Mouse (Mus musculus): ENCODE measurements around the gene Ubiad1. TPM values are rescaled to one million over a fixed set of nuclear protein-coding genes. Genes with fewer than 3 reads are reported as not detected.
A peak's percentile ranks its signal among the peaks of the same experiment; 100 is the strongest.

The Ubiad1 gene
- polyA plus RNA-seq, 1 experiment from 2014 or later = 24.6 TPM

DNA sequence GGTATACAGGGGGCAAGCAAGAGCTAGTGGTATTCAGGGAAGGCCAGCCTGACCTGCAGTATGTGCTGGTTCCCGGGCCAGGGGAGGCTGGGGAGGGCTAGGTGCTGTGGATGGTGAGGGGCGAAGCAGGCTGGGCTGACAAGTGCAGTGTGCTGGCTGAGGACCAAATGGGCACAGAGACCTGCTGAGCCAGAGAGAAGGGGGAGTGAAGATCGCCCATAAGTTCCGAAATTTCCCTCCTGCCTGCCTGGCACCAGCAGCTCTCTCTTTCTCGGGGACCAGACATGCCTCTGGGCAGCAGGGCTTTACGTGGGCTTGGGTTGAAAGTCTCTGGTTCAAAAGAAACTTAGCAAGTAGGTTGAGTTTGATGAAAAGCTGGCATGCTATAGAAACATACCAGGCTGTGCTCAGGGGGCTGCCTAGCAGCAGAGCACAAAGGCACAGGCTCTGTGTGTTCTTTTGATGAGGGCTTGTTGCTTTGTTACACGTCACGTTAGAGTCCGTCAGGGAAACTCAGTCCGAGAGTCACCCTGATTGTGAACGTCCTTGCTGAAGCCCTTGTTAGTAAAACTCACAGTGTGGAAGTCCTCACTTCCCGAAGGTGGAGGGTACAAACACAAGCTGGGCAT lies 16.2 kb upstream of the Ubiad1 start:
- Histone ChIP-seq H3K9me3 (ENCODE audit: control insufficient read depth, low read length) (no peaks in the 10 kb centered on the region), H3K36me3 (ENCODE audit: control insufficient read depth, insufficient read depth, low read length) (peaks cover 24% of the 10 kb centered on the region; the same call in 1 of the 2 replicates), H3K27me3 (replicated peaks; ENCODE audit: control insufficient read depth, insufficient read depth, low read length) (no peaks in the 10 kb centered on the region), H3K4me2 (ENCODE audit: low read depth, low read length) (no peak overlapping the region), H3K9ac (ENCODE audit: low read depth, low read length) (no peak overlapping the region), H3K27ac (ENCODE audit: low read length) (no peak overlapping the region), H3K4me3 (ENCODE audit: low read length) (no peak overlapping the region), H3K4me1 (ENCODE audit: control insufficient read depth, insufficient read depth, low read length) (no peaks in the 10 kb centered on the region)
- WGBS = 90% methylated on average over 12 of the region's 12 CpGs
- ATAC-seq = no peak

DNA sequence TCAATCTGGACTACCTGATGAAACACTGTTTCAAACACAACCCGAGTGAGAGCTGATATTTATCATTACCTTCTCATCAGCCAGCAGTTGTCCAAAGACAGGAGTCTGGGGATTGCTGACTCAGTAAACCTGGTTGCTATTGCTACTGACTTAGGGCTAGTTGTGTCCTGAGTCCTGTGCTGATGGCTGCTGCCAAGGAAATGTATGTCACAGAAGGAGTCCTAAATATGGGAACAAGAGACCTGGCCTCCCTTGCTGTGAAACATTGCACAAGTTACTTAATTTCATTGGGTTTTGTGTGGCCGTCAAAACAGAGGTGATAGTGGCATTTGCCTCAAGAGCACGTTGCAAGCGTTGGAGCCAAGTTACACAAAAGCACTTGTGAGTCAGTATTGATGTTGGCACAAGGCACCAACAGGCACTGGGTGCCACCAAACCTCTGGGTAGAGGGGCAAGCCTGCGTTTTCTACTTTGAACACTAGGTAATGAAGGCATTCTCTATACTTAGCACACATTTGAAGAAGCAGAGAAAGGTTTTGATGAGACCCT lies 11.0 kb upstream of the Ubiad1 start:
- Histone ChIP-seq H3K9ac (ENCODE audit: low read depth, low read length) (no peak overlapping the region), H3K9me3 (ENCODE audit: control insufficient read depth, low read length) (no peaks in the 10 kb centered on the region), H3K27me3 (replicated peaks; ENCODE audit: control insufficient read depth, insufficient read depth, low read length) (no peaks in the 10 kb centered on the region), H3K36me3 (ENCODE audit: control insufficient read depth, insufficient read depth, low read length) (peaks cover 27% of the 10 kb centered on the region), H3K4me3 (ENCODE audit: low read length) (no peak overlapping the region), H3K4me2 (ENCODE audit: low read depth, low read length) (no peak overlapping the region), H3K4me1 (ENCODE audit: control insufficient read depth, insufficient read depth, low read length) (no peaks in the 10 kb centered on the region), H3K27ac (ENCODE audit: low read length) (no peak overlapping the region)
- WGBS = 91% methylated on average over 5 of the region's 5 CpGs
- ATAC-seq = no peak

DNA sequence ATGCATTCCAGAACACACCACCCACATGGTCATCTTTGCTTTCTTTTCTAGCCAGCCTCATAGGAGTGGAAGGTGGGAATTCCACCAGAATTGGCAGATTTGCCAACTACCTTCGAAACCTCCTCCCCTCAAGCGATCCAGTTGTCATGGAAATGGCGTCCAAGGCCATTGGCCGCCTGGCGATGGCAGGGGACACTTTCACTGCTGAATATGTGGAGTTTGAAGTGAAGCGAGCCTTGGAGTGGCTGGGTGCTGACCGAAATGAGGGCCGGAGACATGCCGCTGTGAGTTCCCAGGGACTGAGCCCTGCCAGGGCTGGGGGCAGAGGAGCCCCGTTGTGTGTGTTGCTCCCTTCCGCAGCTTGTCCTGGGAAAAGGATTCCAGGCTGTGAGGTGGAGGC lies 9.1 kb upstream of the Ubiad1 start:
- Histone ChIP-seq H3K4me2 (ENCODE audit: low read depth, low read length) (no peak overlapping the region), H3K9ac (ENCODE audit: low read depth, low read length) (no peak overlapping the region), H3K27me3 (replicated peaks; ENCODE audit: control insufficient read depth, insufficient read depth, low read length) (no peaks in the 10 kb centered on the region), H3K4me1 (ENCODE audit: control insufficient read depth, insufficient read depth, low read length) (peaks cover 7% of the 10 kb centered on the region), H3K9me3 (ENCODE audit: control insufficient read depth, low read length) (no peaks in the 10 kb centered on the region), H3K27ac (ENCODE audit: low read length) (no peak overlapping the region), H3K36me3 (ENCODE audit: control insufficient read depth, insufficient read depth, low read length) (peaks cover 18% of the 10 kb centered on the region), H3K4me3 (ENCODE audit: low read length) (no peak overlapping the region)
- 93% methylated on average over 11 of the region's 11 CpGs for WGBS
- no peak for ATAC-seq

DNA sequence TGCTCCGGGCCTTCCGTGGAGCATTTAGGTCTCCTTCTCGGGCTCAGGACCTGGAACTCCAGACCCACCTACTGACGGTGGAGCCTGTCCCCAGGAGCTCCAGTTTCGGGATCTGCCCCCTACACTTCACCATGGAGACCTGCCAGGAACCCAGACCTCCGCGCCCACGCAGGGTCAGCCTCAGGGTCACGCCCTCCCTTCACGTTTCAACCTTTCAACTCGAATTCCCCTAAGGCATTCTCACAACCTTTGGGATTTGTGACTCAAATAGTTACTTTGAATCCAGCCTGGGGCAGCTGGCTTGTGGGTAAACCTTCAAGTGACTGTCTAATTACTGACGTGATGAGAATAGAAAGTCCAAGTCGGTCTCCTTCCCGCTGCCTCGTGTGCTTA lies 4.3 kb upstream of the Ubiad1 start:
- Histone ChIP-seq H3K9ac (ENCODE audit: low read depth, low read length) (peak overlapping the region; percentile 92), H3K27ac (ENCODE audit: low read length) (0 out of 2 replicates have a peak overlapping the region, but pooled peaks have one; percentile 53), H3K4me2 (ENCODE audit: low read depth, low read length) (peak overlapping the region; percentile 81), H3K36me3 (ENCODE audit: control insufficient read depth, insufficient read depth, low read length) (peaks cover 3% of the 10 kb centered on the region; the same call in 1 of the 2 replicates), H3K27me3 (replicated peaks; ENCODE audit: control insufficient read depth, insufficient read depth, low read length) (no peaks in the 10 kb centered on the region), H3K4me3 (ENCODE audit: low read length) (peak overlapping the region; percentile 98), H3K9me3 (ENCODE audit: control insufficient read depth, low read length) (no peaks in the 10 kb centered on the region), H3K4me1 (ENCODE audit: control insufficient read depth, insufficient read depth, low read length) (peaks cover 8% of the 10 kb centered on the region)
- WGBS = under 1% methylated on average over 15 of the region's 15 CpGs
- ATAC-seq = no peak; the same call in 1 of the 2 replicates

- peak; percentile 94 for ATAC-seq
- peak within 1 kb of the TSS; percentile 81 for H3K4me2 ChIP-seq (ENCODE audit: low read depth, low read length)
- under 1% methylated on average over 56 of the region's 56 CpGs for WGBS
- H3K4me1 ChIP-seq (ENCODE audit: control insufficient read depth, insufficient read depth, low read length) = peaks cover 11% of the 10 kb centered on the region
- no peaks in the 10 kb centered on the region for H3K9me3 ChIP-seq (ENCODE audit: control insufficient read depth, low read length)
- no peaks in the 10 kb centered on the region for H3K36me3 ChIP-seq (ENCODE audit: control insufficient read depth, insufficient read depth, low read length)
- no peaks in the 10 kb centered on the region for H3K27me3 ChIP-seq (replicated peaks; ENCODE audit: control insufficient read depth, insufficient read depth, low read length)
- peak within 1 kb of the TSS; percentile 92 for H3K9ac ChIP-seq (ENCODE audit: low read depth, low read length)
- peak within 1 kb of the TSS; percentile 98 for H3K4me3 ChIP-seq (ENCODE audit: low read length)
- H3K27ac ChIP-seq (ENCODE audit: low read length) = peak within 1 kb of the TSS; percentile 74
Measured at GRCm38 (mm10) chr4:148448179-148448852, 3.7 kb upstream of the Ubiad1 start, which contains the start of gene Mtor. Gene Mtor, plus strand, starts transcription at chr4:148448611.

GRCm38 (mm10) chr4:148442598-148442997 lies 2.0 kb downstream of the Ubiad1 start:
- H3K4me3 ChIP-seq (ENCODE audit: low read length) = no peak overlapping the region
- no peaks in the 10 kb centered on the region for H3K36me3 ChIP-seq (ENCODE audit: control insufficient read depth, insufficient read depth, low read length)
- H3K4me1 ChIP-seq (ENCODE audit: control insufficient read depth, insufficient read depth, low read length) = peaks cover 8% of the 10 kb centered on the region; the same call in 1 of the 2 replicates
- H3K27me3 ChIP-seq (replicated peaks; ENCODE audit: control insufficient read depth, insufficient read depth, low read length) = no peaks in the 10 kb centered on the region
- no peak overlapping the region for H3K27ac ChIP-seq (ENCODE audit: low read length)
- no peak overlapping the region for H3K4me2 ChIP-seq (ENCODE audit: low read depth, low read length)
- no peaks in the 10 kb centered on the region for H3K9me3 ChIP-seq (ENCODE audit: control insufficient read depth, low read length)
- H3K9ac ChIP-seq (ENCODE audit: low read depth, low read length) = no peak overlapping the region
- WGBS = 81% methylated on average over 7 of the region's 7 CpGs
- no peak for ATAC-seq

GRCm38 (mm10) chr4:148441931-148442330 lies 2.6 kb downstream of the Ubiad1 start:
- 86% methylated on average over 5 of the region's 5 CpGs for WGBS
- ATAC-seq = no peak

DNA sequence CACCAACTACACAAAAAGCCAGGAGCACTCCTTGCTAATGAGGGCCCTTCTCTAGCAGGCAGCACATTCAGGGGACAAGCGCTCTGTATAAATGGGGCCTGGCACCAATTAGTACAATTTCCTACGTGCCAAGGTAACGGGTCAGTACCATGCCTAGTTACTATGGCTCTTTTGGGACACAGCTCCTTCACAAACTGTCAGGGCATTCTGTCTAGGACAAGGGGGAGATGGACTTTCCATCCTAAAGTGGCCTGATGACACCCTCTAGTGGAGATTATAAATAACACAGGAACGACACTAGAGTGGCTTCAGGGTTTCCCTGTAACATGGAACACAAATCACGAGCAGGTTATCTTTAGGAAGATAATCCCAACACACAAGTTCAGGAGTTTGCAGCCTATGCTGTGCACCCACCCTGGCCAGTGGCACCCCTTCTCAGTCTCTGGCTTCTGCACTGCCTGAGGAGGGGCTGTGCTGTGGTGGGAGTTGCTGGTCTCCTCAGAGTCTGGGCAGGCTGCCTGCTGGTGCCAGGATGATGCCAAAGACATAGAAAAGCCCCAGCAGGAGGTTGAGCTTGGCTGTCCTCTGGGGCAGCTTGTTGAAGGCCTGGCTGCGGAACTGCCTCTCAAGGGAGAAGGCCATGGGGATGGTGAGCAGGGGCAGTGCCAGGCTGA lies 8.8 kb downstream of the Ubiad1 start:
- peaks cover 13% of the 10 kb centered on the region for H3K36me3 ChIP-seq (ENCODE audit: control insufficient read depth, insufficient read depth, low read length)
- WGBS = 68% methylated on average over 6 of the region's 6 CpGs
- no peaks in the 10 kb centered on the region for H3K4me1 ChIP-seq (ENCODE audit: control insufficient read depth, insufficient read depth, low read length)
- no peak overlapping the region for H3K9ac ChIP-seq (ENCODE audit: low read depth, low read length)
- H3K9me3 ChIP-seq (ENCODE audit: control insufficient read depth, low read length) = no peaks in the 10 kb centered on the region
- ATAC-seq = no peak
- no peak overlapping the region for H3K27ac ChIP-seq (ENCODE audit: low read length)
- H3K4me3 ChIP-seq (ENCODE audit: low read length) = no peak overlapping the region
- H3K27me3 ChIP-seq (replicated peaks; ENCODE audit: control insufficient read depth, insufficient read depth, low read length) = no peaks in the 10 kb centered on the region
- H3K4me2 ChIP-seq (ENCODE audit: low read depth, low read length) = no peak overlapping the region

More at GRCm38 (mm10) chr4:148441931-148442330, 2.6 kb downstream of the Ubiad1 start:
- no peaks in the 10 kb centered on the region for H3K36me3 ChIP-seq (ENCODE audit: control insufficient read depth, insufficient read depth, low read length)
- H3K27ac ChIP-seq (ENCODE audit: low read length) = no peak overlapping the region
- H3K27me3 ChIP-seq (replicated peaks; ENCODE audit: control insufficient read depth, insufficient read depth, low read length) = no peaks in the 10 kb centered on the region
- no peak overlapping the region for H3K4me3 ChIP-seq (ENCODE audit: low read length)
- no peak overlapping the region for H3K9ac ChIP-seq (ENCODE audit: low read depth, low read length)
- peaks cover 8% of the 10 kb centered on the region; the same call in 1 of the 2 replicates for H3K4me1 ChIP-seq (ENCODE audit: control insufficient read depth, insufficient read depth, low read length)
- no peak overlapping the region for H3K4me2 ChIP-seq (ENCODE audit: low read depth, low read length)
- no peaks in the 10 kb centered on the region for H3K9me3 ChIP-seq (ENCODE audit: control insufficient read depth, low read length)

DNA sequence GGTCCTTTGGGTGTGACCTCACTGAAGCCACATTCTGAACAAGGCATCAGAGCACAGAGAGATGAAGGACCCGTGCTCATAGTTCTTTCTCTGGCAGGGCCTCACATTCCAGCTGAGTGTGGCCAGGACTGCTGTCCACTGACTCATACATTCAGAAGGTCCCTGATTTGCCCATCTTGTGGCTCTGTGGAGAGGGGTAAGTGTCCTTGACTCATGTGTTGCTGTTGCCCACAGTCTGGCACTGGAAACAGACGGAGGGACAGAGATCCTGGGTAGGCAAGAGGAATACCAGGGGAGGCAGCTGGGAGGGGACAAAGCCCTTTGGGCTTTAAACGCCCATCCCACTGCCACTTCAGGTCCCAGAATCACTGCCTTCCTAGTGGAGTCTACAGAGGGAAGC lies 9.5 kb downstream of the Ubiad1 start:
- Histone ChIP-seq H3K27ac (ENCODE audit: low read length) (no peak overlapping the region), H3K9me3 (ENCODE audit: control insufficient read depth, low read length) (no peaks in the 10 kb centered on the region), H3K4me2 (ENCODE audit: low read depth, low read length) (no peak overlapping the region), H3K9ac (ENCODE audit: low read depth, low read length) (no peak overlapping the region), H3K36me3 (ENCODE audit: control insufficient read depth, insufficient read depth, low read length) (peaks cover 13% of the 10 kb centered on the region), H3K4me1 (ENCODE audit: control insufficient read depth, insufficient read depth, low read length) (no peaks in the 10 kb centered on the region), H3K27me3 (replicated peaks; ENCODE audit: control insufficient read depth, insufficient read depth, low read length) (no peaks in the 10 kb centered on the region), H3K4me3 (ENCODE audit: low read length) (no peak overlapping the region)
- no peak for ATAC-seq
- WGBS = 97% methylated on average over 3 of the region's 3 CpGs

Measured in intestine, embryonic 16.5 days (tissue).